Mouse (Mus musculus): Measurements from ENCODE around the gene Wdr24.
A peak's percentile ranks its signal among the peaks of the same experiment; 100 is the strongest.

The Wdr24 gene

DNA sequence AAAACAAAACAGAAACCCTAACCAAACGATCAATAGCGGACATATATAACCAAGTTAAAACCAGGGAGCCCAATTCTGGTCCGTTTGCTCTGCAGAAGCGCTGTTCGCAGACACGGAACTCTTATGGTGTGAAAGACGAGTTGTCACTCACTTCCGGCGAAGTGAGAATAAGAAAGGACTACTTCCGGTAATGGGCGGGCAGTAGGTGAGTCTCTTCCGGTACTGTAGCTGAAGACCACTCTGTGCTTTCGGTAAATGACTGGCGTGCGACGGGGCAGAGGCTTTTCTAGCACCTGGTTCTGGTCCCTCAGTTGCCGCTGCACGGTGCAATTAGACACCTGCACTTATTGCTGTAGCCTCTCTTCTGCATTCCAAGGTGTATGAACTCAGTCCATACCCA, at the start of gene Wdr24:
TSS of gene Wdr24 (plus strand) at position 176 of the 400 bp plus-strand sequence.
- peak; percentile 85 to 86 for DNase-seq (ENCODE audit: low spot score in 2 of 2)

DNA sequence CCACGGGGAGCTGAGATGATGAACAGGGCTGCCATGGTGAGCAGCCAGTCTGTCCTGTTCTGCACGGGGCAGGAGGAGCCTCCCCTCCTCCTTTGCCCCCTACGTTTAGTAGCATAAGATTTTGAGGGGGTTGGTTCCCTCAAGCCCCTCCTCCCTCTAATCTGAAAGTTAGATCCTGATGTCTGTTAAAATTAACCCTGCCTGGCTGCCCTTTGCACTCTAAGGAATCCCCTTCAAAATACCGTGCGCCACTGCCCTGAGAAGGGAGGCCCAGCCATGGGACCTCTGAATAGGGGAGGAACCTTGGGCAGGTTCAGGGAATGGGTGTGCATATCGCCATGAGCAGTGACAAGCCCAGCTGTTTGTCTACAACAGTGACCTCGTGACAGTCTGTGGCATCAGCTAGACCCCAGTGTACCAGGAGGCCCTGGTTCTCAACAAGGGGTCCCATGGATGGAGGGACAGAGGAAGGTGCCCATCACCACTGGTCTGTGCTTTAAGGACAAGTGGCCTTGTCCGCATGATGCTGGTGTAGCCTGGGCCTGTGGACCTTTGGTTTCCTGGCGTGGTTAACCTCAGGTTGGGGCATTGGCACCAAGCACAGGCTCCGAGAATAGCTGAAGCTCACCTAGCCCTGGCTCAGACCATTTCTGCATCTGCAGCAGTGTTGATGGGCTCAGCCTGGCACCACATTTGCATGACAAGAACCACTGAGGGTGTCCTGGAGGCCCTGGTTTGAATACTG, 47.9 kb upstream of the Wdr24 start:
- no peak for DNase-seq (ENCODE audit: low spot score in 2 of 2)

DNA sequence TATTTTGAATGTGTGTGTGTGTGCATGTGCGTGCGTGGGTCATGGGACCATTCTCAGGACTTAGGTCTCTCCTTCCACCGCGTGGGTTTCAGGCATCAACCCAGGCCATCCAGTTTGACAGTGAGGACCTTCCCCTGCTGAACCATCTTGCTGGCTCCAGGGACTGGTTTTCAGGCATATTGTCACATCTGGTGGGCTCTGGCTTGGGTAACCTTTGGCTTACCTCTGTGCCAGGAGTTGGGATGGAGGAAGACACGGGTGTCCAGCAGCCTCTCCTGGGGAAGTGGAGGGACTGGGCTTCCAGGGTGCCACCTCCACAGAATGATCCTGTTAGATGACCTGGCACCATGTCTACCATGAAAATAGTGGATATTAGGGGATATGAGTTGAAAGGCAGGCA, 45.5 kb upstream of the Wdr24 start:
- no peak for DNase-seq (ENCODE audit: low spot score in 2 of 2)

DNA sequence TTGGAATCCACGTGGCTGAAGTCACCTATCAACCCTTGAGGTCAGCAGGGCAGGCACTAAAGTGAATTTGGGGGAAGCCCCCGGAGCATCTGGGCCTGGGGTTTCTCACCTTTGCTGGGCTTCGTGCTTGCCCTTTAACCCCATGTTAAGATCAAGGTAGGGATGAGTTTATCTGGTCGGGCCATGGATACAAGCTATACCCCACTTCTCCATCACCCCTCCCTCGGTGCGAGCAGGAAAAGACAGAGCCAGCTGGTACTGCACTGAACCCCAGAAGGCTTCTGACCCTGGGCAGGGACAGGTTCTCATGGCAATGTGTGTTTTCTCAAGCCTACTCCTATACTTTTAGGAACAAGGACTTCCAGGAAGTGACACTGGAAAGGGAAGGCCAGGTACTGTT, 42.1 kb upstream of the Wdr24 start:
- DNase-seq (ENCODE audit: low spot score in 2 of 2), result no peak

DNA sequence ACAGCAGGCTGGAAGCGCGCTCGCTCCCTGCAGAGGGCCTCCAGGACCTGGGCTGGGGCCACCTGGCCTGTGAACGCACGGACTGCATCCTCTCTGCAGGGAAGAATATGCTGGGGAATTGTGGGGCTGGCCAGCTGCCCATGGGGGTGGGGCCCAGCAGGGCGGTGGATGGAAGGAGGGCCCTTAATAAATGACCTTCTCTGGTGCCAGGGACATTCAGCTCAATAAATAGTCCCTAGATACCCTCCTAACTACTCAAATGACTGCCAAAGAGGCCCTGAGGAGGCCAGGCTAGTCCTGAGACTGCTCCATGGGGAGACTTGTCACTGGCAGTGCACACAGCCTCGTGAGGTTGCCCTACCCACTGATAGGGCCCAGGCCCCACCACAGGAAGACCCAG, 40.3 kb upstream of the Wdr24 start:
- no peak for DNase-seq (ENCODE audit: low spot score in 2 of 2)

DNA sequence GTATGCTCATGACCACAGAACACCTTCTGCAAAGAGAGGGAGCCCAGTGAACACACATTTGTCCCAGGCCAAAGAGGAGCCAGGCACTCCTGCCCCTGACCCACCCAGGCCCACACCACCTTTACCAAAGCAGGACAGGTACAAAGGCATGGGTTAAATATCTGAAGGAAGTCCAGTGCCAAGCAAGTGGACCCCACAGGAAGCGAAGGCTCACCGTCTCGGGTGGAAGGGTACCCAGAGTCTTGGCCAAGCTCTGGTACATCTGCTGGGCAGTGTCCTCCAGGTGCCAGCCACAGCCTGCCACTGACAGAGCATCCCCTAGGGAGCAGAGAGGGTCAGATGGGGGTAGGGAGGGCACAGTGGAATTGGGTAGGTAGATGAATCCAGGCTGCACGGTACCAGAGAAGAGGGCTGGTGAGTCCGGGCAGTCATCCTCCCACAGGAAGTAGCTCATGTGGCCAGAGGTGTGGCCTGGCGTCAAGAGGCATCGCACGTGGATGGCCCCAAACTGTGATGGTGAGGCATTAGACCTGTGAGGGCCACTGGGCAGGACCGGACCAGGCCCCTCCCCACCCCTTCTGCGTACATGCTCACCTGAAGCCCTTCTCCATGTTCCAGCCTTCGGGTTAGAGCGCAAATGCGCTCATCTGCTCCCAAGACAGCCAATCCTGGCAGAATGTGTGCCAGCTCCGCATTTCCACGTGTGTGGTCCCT, 39.4 kb upstream of the Wdr24 start:
- DNase-seq (ENCODE audit: low spot score in 2 of 2), result no peak

DNA sequence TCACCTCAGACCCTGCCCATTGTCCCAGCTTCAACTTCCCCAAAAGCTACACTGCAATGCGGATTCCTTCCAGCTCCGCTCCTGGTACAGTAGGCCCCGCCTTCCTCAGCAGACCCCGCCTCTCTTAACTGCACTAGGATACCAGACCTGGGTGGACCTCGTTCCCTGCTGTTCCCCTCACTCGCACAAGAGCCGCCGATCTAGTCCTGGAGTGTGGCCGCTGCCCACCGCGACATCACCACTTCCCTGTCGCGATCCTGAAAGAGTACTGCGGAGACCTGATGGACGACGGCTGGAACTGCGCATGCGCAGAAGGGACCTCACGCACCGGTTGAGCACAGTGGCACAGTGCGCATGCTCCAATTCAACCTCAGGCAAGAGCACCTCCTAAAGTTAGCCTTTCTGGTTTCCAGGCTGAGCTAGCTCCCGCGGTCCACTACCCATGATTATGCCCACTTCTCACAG, 38.1 kb upstream of the Wdr24 start, which contains the start of gene Haghl:
TSS of gene Haghl (minus strand) at position 393 of the 465 bp plus-strand sequence.
- peak; percentile 98 to 99 for DNase-seq (ENCODE audit: low spot score in 2 of 2)

DNA sequence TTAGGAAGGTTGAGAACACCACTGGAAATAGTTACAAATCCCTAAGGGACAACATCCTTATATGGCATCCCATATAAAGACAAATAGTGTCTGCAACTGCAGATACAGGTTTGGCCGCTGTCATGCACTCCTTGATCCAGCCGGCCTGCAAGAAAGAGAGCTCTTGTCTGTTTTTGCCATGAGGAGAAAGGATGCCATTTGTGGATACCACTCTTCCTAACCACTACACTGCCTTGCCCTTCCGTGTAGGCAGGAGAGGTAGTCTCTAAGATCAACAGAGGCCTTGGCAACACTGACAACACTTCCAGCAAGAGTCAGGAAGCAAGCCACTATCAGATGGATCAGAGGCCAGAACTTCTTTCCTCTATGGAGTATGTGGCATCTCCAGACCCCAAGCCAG, 37.1 kb upstream of the Wdr24 start, which contains the start of gene Ccdc78:
TSS of gene Ccdc78 (plus strand) at position 301 of the 400 bp plus-strand sequence.
- DNase-seq (ENCODE audit: low spot score in 2 of 2), result no peak

DNA sequence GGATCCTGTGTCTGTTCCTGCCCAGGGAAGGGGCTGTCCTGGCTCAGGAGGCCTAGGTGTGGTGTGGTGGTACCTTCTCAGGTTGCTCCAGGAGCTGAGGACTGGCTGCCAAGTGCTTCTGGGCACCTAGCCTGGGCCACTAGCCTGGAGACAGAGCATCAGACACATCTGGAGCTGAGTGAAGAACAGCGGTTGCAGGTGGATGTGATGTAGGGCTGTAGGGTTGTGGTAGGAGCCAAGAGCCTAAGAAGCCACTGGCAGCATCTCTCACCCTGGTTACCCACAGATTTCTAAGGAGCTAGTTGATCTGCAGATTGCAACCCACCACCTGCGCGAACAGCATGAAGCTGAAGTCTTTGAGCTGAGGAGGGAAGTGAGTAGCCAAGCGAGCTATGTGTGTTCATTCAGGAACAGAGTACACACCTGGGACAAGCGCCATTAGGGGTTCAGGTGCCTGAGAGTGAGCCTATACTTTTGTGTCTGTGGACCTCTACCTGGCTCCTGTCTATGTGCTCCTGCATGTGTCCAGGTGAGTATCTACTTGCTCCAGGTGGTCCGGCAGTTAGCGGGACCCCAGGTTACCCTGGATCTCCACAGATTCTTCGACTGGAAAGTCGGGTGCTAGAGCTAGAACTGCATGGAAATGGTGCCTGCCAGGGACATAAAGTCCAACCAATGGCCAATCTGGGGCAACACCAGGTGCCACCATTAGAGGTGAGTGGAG, 36.5 kb upstream of the Wdr24 start:
- DNase-seq (ENCODE audit: low spot score in 2 of 2), result no peak

DNA sequence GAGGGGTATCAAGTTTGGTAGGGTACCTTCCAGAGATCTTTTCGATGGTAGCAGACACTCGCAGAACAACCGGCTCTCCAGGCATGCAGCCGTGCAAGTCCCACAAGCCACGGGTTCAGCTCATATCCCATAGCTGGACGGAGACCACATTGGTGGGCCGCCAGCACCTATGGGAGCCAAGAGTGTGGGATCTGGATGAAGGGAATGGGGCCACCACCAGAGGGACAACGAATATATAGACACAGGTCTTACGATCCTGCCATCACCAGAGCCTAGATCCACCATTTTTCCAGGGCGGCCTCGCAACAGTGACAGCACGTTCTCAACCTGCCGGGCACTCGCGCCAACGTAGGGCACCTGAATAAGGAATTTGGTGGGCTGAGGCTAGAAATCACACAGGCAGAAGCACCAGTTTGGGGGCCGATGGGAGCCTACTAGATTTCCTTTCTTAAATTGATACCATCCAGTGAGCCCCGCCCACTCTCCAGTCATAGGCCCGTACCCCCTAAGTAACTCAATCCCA, 32.0 kb upstream of the Wdr24 start:
- DNase-seq (ENCODE audit: low spot score in 2 of 2), result no peak

DNA sequence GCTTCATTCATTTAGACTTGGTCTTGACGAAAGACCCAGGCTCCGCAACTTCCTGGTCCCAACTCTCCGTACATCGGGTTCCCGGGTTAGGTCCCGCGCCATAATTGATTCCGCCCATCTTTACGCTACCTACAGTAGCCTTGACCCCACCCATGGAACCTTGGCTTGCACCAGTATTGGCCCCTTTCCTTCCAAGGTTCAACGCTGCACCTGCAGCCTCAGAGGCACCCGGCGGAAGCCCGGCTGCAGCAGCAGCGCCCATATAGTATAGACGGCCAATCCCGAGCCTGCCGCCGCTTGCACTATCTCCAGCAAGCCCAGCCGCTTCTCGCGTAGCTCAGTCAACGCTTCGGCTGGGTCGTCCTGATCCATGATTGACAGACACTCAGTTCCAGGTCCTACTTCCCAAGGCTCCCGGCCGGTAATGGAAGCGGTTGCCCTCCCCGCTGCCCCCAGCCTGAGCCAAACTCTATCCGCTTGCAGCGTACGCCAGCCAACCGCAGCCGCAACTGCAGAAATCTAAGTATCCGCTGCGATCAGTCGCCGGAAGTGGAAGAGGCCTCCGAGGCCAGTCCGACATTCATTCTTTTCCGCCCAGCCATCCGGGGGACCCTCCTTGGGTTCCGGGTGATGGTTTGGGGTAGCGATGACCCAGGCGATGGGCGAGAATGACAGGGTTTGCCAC, 31.4 kb upstream of the Wdr24 start:
- peak; percentile 84 to 91 for DNase-seq (ENCODE audit: low spot score in 2 of 2)

DNA sequence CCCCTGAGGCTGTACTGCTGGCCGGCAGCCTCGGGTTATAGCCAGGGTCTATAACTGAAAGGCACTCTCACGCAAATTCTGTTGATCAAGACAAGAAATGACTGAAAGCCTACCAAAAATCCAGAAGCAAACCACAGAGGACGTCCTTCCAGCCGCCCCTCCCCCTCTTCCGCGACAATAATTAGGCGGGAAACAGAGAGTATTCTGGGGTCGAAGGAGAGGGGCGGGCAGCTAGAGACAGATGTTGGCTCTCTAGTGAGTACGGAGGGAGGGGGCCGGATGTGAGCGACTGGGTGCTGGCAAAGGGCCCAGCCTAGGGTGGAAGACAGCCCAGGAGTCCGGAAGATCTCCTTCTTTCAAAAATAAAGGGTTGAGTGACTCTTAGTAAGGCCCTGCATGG, 30.8 kb upstream of the Wdr24 start, which contains the start of gene Fam173a:
TSS of gene Fam173a (minus strand) at position 287 of the 400 bp plus-strand sequence.
- peak; percentile 63 to 78 for DNase-seq (ENCODE audit: low spot score in 2 of 2)

DNA sequence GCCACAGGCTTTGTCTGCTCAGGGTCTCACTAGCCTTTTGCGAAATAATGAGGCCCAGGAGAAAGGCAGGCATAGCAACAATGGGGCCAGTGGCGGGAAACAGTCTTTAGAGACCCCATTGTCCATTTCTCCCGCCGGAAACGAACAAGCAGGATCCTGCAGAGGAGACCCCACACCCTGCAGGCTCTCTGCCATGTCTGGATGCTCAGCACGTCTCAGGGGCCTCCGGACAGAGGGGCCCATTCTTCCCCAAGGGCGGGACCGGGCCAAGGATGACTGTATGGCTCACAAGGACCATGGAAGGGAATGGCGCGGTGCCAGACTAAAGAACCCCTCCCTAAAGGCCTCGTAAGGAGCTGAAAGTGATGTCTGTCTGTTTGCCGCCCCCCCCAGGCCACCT, 29.2 kb upstream of the Wdr24 start:
- no peak for DNase-seq (ENCODE audit: low spot score in 2 of 2)

DNA sequence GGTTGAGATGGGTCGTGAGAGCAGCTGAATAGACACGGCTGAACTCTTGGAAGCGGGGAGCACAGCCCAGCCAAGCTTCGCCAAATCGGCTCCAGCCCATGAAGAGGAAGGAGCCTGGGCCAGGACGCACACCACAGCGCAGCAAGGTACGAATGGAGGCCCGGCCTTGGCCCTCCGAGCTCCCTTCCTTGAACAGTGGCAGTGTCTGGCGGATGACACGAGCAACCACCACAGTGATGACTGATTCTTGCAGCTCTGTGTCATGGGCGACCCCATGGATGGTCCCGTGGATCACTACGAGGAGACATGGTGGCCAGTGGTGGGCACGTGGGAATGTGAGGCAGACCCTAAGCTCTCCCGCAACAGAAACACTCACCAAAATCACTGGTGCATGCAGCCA, 28.4 kb upstream of the Wdr24 start:
- DNase-seq (ENCODE audit: low spot score in 2 of 2), result no peak

DNA sequence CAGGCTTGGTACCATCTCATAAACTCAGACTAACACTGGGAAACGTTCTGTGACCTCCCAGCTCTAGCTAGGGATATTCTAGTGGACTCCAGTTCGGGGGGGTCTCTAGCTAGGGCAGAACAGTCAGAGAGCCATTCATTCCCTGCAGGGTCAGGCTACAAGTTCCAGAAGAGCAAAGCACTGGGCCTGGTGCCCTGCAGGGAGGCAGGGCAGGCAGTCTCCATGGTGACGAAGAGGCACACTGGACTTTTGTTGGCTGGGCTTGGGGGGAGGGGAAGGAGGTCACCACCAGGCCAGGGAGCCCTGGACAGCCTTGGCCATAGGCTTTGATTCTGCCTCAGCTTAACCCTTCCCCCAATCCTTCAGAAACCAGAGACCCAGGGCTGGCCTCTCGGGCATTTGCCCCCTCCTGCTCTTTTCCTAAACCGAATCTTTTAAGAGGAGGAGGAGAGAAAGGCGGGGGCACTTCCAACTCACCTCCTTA, 27.8 kb upstream of the Wdr24 start, which contains the start of gene AC134908.4:
TSS of gene AC134908.4 (minus strand) at position 51 of the 484 bp plus-strand sequence.
- peak in 1 of 2 experiments; percentile 66 for DNase-seq (ENCODE audit: low spot score in 2 of 2)

DNA sequence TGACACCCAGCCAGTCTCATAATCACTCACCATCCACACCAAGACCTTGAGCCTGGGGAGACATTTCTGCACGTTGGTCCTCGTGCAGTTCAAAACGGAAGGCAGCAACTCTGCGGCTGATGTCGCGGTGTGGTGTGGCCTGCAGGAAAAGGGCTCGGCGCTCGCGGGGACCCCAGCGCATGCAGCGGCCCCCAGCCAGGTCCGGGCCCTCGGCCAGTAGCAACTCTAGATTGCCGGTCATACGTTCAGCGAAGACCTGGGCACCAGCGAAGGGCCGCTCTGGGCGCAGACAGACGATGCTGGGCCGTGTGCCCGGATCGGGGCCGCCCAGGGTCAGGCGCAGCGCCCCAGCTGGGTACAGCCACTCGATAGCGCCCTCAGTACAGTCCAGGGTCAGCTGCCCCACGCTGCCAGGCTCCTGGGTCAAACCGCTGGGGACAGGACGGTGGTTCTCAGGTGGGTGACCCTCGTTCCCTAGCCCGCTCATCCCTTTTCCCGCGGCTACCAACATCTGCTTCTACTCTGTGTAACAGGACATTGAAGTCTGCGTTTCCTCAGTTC, 27.1 kb upstream of the Wdr24 start:
- no peak for DNase-seq (ENCODE audit: low spot score in 2 of 2)

DNA sequence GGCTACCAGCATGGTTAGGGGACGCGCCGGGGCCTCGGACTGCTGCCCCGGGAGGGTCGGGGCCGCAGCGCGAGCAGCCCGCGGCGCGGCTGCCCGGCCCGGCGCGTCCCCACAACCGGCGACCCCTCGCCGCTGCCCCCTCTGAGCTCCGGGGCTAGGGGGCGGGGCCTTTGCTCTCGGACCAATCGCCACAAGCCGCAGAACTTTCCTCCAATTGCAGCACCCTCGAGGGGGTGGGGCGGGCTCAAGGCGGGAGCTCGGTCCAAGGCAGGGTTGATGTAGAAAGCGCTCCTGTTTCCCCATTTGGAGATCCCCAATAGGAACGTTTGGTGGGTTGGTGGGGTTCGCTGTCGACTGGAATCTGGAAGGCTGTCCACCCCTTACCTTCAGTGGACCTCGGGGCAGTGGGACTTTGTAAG, 26.5 kb upstream of the Wdr24 start, which contains the start of gene Metrn:
TSS of gene Metrn (minus strand) at position 186 of the 419 bp plus-strand sequence.
- DNase-seq (ENCODE audit: low spot score in 2 of 2), result peak; percentile 66 to 67

DNA sequence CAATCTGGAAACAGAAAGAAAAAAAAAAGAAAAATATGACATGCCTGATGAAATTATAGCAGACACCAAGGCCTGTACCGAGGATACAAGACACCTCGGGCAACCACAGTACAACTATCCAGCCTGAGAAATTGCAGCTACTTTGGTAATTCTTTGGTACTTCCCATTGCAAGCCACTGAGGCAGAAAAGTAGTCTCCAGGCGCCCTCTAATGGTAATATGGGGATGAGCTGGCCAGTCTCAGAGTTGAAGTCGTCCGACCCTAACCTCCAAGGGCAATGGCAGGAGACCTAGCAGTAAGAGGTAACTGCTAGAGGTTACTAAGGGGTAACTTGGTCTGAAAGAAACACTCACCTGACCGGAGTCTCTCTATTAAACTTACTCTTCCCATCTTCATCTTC, 22.4 kb upstream of the Wdr24 start:
- DNase-seq (ENCODE audit: low spot score in 2 of 2), result peak; percentile 74 to 78

DNA sequence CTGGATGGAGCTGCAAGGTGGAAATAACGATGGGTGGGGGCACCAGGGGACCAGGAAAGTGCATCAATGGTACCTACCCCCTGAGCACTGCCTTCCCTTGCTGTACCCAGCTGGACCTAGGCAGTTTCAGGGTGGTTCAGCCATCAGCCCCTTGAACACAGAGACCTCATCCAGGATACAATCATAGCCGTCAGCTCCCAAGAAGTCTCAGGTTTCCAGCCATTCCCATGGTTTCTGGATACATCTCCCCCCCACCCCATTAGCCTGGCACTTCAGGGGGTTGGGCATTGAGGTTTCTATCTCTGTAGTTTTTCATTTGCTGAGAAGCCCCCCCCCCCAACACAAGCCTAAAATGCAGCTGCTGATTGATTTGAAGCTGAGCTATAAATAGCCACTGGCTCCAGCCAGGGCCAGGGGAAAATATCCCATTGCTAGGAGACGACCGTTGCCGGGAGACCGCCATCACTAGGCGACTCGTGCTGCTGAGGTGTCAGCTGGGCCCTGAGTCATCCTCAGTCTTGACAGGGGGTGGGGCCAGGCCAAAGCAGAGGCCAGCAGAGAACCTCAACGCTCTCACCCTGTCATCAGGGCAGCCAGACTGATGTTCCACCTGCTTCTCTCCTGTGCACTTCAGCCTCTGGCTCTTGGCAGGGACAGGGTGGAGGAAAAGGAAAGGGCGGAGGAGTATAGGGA, 20.5 kb upstream of the Wdr24 start:
- peak; percentile 85 to 89 for DNase-seq (ENCODE audit: low spot score in 2 of 2)

DNA sequence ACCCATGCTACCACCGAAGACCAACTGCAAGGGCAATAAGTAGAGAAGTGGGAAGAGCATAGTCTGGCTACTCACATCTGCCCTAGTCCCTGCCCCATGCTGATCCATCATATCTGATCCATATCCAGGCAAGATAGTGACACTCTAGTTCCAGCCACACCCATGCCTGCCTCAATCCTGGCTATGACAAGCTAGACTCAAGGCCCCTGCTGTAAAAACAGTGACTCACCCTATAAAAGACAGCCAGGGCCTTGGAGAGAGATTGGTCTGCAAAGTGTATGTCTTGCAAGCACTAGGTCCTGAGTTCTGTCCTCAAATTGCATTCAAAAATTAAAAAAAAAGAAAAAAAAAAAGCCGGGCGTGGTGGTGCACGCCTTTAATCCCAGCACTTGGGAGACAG, 16.9 kb upstream of the Wdr24 start:
- DNase-seq (ENCODE audit: low spot score in 2 of 2), result no peak

Data from right cerebral cortex, adult 2 months (tissue).